Mouse (Mus musculus) lung, postnatal 14 days (tissue): ENCODE measurements at regions not wholly inside any gene's neighbourhood (a gene's known extent, or its start where the extent isn't known, plus 50 kb on each side); places are given as distances from the start of the nearest gene placed in this dataset.
"Not testable (repeated sequence)": the region's sequence is repeated elsewhere in the genome, so short reads cannot be mapped to it uniquely, and the experiment has no call there.

ENCODE experiments used
- DNase-seq: peaks from one replicate; pipeline ENCODE4 v3.0.0; 2021

DNA sequence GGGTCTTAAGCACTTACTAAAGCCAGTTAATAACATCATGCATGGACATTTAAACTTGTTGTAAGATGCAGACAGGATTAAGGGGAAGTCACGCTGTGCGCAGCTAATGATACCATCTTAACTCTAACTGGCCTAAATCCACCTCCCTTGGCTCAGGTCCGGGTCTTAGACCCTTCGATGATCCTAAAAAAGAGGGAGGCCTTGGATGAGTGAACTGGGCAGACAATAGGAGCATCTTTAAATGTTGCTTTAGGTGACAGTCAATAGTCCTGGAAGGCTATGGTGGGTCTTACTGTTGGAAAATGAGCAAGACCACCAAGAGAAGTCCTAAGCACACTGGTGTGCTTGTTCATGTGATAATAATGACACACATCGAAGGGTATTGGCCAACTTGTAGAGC is 242.1 kb downstream of the Mef2c start:
- no peak for DNase-seq

DNA sequence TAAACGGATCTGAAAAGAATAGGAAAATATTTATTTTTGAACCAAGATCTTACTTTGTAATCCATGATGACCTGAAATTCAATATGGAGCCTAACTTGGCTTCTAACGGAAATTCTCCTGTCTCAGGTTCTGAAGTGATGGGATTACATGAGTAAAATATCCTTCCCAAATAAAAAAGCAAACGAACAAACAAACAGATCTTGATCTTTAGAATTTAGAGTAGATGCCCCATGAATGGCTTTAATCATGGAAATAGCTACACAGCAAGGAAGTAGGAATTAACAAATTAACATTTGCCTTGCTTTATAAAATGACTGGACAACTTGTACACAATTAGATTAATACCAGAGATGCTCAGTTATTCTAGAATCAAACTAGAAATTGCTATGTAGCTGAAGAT is 243.8 kb downstream of the Mef2c start:
- no peak for DNase-seq

DNA sequence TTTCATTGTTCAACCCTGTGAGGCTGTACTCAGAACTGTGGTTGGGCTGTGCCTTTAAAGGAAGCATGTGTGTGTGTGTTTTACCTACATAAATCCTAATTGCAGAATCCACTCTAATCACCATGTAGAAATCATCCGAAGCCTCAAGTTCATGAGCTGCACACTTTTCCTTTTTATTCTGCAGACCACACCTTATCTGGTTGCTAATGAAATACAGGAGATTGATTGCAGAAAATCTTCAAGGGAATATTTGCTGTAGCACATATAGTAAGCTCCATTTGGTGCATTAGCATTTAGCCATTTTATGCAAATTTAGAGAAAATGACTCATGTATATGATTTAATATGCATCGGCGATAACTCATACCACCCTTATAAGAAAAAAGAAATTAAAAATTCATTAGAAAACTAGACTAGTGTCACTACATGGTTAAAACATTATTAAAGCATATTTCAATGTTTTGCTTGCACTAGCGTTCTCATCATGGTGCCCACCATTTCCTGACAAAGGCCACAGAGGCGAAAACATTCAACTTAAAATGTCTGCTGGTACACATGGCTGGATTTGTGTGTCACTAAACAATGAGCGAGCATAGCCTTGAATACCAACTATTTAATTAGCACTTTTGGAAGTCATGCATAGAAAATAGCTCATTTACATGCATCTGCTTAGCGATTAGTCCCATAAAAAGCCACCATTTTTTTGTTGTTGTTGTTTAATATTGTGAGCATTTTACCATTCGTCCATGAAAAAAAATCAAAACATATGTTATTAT is 245.7 kb downstream of the Mef2c start:
- DNase-seq, result no peak

DNA sequence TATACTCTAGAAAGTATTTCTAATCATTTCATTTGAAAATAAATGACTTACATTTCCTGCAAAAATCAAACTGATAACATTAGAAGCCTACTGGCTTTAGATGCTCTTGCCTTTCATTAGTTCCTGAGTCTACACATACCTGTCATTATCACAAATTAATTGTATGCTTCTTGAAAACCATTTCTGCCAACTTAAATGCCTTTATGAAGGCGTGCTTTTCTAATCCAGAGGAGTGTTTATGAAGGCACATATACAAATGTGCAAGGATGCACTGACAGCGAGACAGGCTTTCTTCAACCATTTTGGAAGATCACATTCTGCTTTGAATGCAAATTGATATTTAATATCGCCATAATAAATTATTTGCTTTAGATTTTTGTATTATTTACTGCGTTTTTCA is 246.6 kb downstream of the Mef2c start:
- no peak for DNase-seq

DNA sequence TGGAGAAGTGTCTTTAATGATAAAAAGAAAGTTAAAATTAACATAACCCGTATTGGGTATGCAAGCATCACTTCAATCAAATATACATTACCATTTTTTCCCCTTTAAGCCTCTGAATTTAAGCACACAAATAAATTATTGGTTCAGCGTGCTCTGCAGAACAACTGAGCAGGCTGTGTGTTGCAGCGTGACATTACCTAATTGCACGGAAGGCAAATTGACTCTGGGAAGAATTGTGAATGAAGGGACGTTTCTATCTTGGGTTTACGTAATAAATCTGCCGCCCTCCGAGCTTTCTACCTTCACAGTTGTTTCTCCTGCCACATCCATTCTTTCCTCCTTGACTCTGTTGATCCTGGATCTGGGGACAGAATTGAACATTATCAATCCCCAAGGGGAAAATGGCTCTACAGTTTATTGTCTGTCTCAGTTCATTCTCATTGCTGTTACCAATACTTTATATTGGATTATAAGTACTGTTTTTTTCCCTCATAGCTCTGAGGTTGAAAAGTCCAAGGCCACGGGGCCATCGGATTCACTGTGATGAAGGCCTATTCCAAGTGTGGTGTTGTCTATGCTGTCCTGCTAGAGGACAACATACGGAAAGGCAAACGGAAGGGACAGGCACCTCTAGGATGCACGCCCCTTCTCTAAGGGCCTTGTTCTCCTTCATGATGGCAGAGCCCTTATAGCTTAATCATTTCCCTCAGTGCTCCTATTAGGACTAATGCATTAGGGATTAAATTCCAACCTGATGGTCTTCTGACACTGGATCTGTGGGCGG is 256.7 kb downstream of the Mef2c start:
- no peak for DNase-seq

DNA sequence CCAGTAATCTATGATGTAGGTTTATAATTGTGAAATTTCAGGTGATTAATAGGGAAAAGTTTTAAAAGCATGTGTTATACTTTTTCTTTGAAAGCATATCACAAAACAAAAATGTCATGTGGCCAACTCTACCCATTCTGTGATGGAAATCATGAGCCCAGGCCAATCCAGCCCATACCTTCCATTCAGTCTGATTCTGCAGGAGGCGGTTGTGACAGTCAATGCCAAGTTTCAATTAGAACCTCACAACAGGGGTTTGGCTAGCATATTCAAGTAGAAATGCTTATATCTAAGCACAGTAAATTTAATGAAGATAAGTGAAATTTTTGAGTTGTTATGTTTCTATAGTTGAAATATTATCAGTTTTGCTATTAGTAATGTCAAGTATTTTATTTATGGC is 258.6 kb downstream of the Mef2c start:
- no peak for DNase-seq

DNA sequence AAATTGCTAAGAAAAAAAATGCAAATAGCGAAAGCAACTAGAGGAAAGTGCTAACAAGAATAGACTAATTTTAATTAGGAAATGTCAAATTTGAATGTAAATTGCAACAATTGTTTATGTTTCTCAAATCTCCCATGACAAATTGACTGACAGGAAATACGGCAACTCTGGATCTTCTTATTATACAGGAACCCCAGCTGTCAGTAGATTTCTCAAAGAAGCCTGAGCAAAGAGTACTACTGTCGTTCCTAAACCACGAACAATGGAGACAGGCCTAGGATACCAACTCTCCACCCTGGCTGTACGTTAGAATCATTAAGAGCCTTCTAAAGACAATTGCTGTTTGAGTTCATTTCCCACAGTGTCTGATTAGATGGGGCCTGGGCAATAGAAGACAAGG is 259.5 kb downstream of the Mef2c start:
- DNase-seq, result not testable (repeated sequence)

DNA sequence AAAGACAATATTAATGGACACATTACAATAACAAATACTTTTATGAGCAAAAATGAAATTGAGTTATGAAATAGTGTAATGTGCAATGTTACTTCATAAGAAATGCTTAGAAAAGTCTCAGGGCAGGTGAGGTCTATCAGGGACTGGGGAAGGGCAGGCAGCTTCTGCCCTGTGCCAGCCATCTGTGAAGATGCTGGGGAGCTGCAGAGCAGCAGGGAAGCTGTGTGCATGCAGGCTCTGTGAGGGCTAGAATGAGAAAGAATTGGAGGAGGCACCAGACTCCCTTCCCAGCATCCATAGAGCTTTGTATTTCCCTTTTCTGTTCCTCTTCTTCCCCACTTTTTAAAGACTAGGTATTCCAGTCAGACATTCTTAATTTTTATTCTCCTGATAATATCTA is 281.8 kb downstream of the Mef2c start:
- no peak for DNase-seq

DNA sequence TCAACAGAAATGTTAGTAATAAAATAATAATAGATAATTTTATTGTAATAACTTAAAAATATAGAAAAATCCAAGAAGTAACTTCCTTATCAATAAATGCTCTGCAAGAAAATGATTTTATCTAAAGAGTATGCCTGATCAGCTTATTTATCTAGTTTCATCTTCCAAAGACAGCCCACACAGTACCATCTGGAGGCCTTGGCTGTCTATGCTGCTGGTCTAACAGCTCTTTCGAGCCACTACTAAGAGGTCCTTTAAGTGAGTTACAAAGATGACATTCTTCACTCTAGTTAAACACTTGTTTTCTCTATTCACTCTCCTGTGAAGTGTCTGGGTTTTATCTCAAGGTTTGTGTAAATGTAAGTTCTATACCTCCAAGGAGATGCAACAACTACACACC is 305.7 kb downstream of the Mef2c start:
- DNase-seq, result no peak

DNA sequence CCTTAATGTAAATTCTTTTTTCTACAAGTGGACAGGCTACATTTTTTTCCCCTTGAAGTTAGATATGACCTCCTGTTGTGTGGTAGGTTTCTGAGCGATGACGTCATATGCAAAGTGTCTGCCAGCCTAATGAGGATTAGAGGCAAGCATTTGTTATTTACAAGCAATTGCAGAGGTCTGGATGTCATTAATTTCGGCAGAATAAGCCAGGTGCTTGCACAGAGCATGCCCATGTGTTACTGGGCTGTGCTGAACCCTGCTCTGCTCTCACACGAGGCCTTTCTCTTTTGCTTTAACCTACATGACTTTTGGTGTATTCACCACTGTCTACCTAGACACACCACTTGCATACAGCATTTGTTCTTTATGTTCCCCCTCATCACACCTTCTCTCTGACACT is 316.5 kb downstream of the Mef2c start:
- no peak for DNase-seq

DNA sequence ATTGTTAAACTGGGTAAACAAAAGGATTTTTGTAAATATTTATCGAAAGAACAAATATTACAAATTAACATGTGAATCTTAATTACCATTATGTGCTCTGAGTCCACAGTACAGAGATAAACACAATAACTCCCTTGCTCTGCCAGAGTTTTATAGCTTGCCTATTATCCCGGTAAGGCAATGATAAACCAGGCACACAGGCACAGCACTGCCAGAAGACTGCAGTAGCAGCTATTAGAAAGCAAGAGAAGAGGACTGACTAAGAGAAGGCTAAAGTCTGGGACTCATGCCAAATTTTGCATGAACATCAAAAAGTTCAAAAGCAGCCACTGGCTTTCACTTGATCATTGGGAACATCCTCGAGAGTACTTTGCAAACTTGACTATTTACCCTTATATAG is 316.9 kb downstream of the Mef2c start:
- DNase-seq, result no peak

DNA sequence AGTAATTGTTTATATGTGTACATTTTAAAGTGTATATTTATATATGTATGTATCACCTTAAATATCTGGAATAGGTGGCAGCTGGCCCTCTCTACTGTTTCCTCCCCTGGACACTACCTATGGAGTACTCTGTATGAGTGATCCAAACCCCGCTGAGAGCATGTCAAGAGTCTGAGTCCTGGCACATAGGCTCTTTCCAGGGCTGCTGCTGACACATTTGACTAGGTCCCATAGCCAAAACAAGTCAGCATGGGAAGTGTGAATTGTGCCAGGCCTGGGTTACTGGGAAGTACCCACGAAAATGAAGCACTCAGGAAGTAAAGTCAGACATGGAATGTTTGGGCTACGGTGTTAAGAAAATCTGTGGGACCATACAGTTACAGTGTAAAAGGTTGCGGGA is 321.1 kb downstream of the Mef2c start:
- no peak for DNase-seq

DNA sequence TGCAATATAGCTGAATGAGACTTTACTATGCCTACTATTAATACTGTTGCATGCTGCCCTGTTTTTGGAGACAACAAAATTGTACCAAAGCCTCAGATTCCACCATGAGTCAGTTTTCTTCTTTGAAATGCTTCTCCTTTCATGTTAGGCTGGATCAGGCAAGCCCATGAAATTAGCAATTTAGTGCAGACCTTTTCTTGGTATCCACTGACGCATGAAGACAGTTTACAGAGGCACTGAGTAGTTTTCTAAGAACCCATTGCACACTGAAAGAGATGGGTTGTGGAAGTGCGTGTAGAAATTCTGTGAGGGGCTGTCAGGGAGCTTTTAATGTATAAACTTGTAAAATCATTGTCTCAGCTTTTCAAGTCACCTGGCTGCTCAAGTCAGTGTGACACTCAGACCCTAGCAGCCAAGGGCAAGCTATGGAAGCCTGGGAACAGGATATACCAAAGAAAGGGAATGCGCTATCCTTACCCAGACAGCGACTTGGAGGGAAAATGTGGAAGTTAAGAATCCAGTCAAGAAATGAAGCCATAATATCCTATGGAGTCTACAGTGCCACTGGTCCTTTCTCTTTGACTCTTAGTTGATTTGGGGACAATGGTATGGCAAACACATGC is 323.1 kb downstream of the Mef2c start:
- no peak for DNase-seq

DNA sequence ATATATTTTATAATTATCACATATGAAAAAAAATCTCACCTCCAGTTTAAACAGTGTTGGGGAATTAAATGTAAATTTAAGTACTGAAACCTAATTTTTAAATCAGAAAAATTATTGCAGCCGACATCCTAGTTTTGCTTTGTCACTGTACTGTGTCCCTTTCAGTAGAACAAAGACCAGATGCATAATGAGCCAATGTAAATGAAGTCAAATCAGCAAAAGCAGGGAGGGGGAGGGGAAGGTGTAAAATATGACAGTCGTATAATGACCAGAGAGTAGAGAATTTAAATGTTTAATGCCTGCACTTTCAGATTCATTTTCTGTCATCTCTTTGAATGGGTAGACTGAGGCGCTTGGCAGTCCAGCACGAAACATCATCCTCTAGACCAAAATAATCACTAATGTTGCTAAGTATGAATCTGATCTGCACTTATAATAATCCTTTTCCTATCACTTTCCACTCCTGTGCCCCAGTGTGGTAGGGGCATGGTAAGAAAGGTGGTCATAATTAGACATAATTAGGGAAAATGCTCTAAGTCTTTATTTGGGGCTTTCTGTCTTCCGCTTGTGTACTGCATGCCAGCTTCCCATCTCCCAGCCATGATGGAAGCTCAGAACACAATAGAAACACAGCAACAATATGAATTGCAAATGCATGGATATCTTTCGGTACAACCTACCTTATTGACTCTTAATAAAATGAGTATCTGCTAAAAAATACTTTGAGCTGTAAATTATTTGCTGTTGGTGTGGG is 356.0 kb upstream of the Tmem161b start:
- no peak for DNase-seq

DNA sequence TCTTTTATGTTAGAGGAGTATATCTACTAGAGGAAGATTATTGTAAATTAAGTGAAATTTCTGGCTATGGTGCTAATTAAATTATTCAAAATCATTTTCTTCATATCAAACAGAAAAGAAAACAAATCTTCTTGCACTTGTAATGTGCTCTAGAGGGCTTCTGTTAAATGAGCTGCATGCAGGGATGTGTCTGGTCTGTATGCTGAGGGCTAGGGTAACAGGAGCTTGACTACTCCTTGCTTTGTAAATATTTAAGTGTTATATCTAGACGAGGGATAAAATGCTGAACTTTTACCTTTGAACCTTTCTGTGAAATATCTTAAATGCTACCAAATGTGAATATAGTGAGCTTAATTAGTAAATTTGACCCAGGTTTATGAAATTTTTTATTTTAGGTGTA is 354.9 kb upstream of the Tmem161b start:
- DNase-seq, result no peak

DNA sequence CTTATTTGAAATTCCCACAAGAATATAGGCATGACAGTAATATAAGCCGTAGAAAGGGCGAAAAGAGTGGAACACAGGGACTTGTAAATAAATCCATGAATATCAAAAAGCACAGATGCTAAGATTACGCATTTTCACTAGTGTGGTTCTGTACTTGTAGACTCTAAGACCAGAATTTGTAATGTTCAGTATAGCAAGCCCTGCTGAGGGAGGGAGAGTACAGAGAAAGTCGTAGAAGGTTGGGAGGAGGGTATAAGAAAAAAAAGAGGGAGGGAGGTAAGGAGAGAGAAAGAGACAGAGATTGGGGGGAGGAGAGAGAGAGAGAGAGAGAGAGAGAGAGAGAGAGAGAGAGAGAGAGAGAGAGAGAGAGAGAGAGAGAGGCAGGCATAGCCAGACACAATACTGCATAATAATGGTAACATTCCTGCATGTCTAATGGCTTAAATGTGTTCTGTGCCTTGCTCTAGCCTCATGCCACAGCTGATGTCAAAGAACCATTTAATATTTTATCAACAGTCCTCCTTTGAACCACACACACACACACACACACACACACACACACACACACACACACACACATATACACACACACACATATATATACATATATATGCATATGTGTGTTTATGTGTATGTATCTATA is 354.1 kb upstream of the Tmem161b start:
- no peak for DNase-seq

DNA sequence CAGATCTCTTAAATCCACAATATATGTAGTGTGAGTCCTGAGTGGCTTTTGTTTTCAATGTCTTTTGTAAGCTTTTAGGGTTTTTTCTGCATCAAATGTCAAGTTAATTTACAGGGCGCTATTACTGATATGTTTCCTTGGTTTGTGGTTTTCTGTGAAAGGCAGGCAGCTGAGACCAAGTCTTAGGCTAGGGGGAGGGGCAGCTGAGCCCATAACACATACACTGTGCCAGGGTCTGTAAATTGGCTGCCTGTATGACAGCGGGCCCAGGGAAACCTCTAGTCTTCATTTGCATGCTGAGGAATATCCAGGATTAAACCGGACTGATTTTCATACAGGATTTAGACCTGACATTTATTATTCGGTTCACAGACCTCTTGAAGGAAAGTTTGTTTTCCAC is 353.2 kb upstream of the Tmem161b start:
- DNase-seq, result no peak

DNA sequence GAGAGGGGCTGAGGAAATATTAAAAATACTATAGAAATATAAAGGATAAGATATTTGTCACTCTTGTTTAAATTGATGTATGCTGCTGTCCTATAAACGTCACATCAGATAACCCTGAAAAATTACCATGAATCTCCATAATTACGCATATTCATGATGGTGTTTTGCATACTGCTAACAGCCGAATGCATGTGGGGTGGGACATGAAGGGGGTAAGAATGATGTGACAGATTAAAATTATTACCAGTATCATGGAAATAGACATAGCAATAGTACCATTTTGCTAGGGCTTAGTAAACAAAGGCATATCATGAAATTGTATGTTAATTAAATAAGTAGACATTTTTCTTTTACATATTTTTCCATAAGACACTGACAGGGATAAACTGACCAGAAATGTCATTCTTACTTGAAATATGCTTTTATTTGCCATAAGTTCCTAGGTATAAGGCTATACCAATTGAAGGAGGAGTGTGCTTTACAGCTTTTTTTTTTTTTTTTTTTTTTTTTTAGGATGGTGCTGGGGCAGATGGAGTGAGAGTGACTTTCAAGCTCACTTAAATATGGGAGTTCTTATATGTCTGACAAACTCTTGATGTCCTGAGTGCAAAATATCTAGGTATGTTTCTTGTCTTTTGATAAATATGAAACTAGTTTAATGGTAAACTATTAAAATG is 349.8 kb upstream of the Tmem161b start:
- DNase-seq, result no peak

DNA sequence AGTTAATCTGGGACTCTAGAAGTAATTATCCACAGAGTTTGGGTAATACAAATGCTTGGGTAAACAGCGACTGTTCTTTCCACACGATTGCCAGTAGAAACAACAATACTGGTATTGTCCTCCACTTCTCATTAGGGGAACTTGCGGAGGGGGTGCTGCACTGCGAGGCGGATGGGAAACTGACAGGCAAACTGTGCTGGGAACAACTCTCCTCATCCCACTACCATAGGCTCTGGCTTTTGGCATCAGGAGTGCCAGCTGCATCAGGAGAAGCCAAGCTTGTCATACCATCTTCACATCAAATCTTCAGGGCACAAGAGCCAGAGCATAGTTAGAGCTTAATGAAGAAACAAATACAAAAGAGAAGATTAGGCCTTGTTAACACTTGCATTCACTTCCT is 349.2 kb upstream of the Tmem161b start:
- DNase-seq, result no peak

DNA sequence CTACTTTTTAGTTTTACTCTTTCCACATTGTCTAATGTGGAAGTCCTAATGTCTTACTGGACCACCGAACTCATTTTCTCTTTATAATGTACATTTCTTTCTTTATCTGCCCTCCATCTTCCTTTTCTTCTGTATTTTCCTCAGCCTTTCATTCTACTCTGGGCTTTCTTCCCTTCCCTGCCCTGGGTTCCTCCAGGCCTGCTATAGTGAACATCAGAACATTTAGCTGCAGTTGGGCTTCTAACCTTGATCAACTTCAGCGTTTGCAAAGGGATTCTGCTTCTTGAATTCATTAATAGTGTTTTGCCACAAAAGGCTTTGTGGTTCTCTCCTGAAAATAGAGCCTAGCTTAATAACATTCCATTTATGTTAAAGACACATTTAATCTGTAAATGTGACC is 342.5 kb upstream of the Tmem161b start:
- DNase-seq, result no peak

DNA sequence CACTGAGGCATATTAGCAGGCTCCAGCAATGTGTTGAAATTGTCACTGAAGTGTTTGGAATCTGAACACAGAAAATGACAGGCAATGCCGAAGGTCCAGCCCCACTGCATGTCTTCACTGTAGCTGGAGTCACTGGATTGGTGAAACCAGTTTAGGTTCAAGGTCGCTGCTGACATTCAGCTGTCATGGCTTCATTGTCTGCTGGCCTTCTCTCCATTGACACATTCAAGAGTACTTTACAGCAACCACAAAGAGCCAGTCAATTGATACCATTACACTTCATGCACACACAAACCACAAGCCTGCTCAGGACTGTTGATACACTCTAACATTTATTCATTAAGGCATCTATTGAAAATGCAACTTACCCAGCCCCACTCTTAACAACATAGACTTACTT is 341.8 kb upstream of the Tmem161b start:
- no peak for DNase-seq

DNA sequence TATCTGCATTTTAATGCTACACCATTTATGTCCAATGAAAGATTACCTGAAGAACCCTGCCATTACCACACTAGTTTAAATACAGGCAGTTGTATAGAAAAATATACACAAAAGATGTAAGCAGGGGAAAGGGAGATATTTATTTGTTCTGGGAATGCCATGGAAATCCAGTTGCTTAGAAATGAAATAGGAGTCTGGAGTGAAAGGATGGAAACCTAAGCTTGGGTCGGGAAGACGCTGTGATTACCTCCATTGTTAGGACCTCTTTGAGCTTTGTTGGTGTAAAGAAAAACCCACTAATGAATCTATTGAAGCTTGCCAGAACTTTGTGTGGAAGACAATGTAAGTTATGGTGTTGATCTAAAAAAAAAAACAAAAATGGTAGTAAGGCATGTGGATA is 341.3 kb upstream of the Tmem161b start:
- no peak for DNase-seq
